ENCODE assay signal across 25 mouse cellular contexts in genomic region chr1:186340701-186341100, GRCm38 (mm10).
A peak's percentile ranks its signal among the peaks of the same experiment; 100 is the strongest.
DNase-seq lines count a peak whose midpoint lies in the region; ATAC-seq lines count a peak whose summit lies in the region.
"Had no signal": no experiment of that assay in that cellular context is flagged by ENCODE, and none has a peak within 500 bp of the region (broad histone marks: within the 10 kb centered on the region; RNA-seq: fewer than 3 reads in every experiment).

No protein-coding gene starts in this region.

- WGBS in limb, embryonic 11.5 days = 92% methylated on average over 3 of the region's 3 CpGs
- 89% methylated on average over 3 of the region's 3 CpGs for WGBS in limb, embryonic 10.5 days

- no peak for DNase-seq in frontal cortex, postnatal 36 days (ENCODE audit: low spot score in 2 of 2)
- peak; percentile 21 for DNase-seq in layer of hippocampus, adult 11-12 months (ENCODE audit: low spot score)
- no peak for DNase-seq in layer of hippocampus, adult 9-10 months (ENCODE audit: low spot score)
- peak; percentile 4 for DNase-seq in limb, embryonic 11.5 days (ENCODE audit: low spot score)
- DNase-seq in limb, embryonic 10.5 days (ENCODE audit: low spot score) = no peak
- DNase-seq in brain, adult 2 months (ENCODE audit: low read depth, low spot score) = peak; percentile 72
- DNase-seq in kidney, postnatal 4 days = no peak
- DNase-seq: adrenal gland, adult 8-10 months; adrenal gland, postnatal 25 days; cerebellum, adult 18-20 months; cerebellum, adult 9-10 months; cerebellum, postnatal 14 days; gastrocnemius, adult 2 months; gastrocnemius, postnatal 14 days; heart, adult 18-20 months; heart, postnatal 14 days had no signal

- peak; percentile 90 for ATAC-seq in frontal cortex, adult (ENCODE audit: low TSS enrichment)
- ATAC-seq in limb, embryonic 11.5 days (ENCODE audit: insufficient number of reproducible peaks, low FRiP score, low TSS enrichment, low read depth) = no peak
- ATAC-seq: activated CD4-positive, CD25-positive, alpha-beta regulatory T cell, adult 4 months; forebrain, embryonic 13.5 days; forebrain, embryonic 16.5 days; hindbrain, postnatal 0 days had no signal

- no peak overlapping the region for H3K4me2 ChIP-seq in limb, embryonic 11.5 days (ENCODE audit: low read depth, severe bottlenecking)
- H3K4me2 ChIP-seq: forebrain, embryonic 13.5 days; heart, embryonic 13.5 days; hindbrain, embryonic 14.5 days had no signal

- no peaks in the 10 kb centered on the region; the same call in 1 of the 2 replicates for H3K4me1 ChIP-seq in limb, embryonic 11.5 days (ENCODE audit: control insufficient read depth, insufficient read depth, low read length)
- peaks cover 15% of the 10 kb centered on the region for H3K4me1 ChIP-seq in limb, embryonic 10.5 days
- H3K4me1 ChIP-seq: forebrain, embryonic 10.5 days; forebrain, embryonic 13.5 days; heart, embryonic 10.5 days had no signal

- H3K27me3 ChIP-seq in limb, embryonic 11.5 days (ENCODE audit: control insufficient read depth, insufficient read depth, low read length) = no peaks in the 10 kb centered on the region
- no peaks in the 10 kb centered on the region for H3K27me3 ChIP-seq in limb, embryonic 10.5 days (ENCODE audit: low read depth, poor library complexity, severe bottlenecking)
- H3K27me3 ChIP-seq: forebrain, embryonic 13.5 days had no signal

- H3K36me3 ChIP-seq in limb, embryonic 11.5 days (ENCODE audit: control insufficient read depth, insufficient read depth, low read length) = no peaks in the 10 kb centered on the region
- H3K36me3 ChIP-seq in limb, embryonic 10.5 days = no peaks in the 10 kb centered on the region
- H3K36me3 ChIP-seq: forebrain, embryonic 10.5 days; heart, embryonic 10.5 days; heart, embryonic 13.5 days had no signal

- H3K9me3 ChIP-seq in limb, embryonic 11.5 days (ENCODE audit: control insufficient read depth, low read length) = no peaks in the 10 kb centered on the region
- no peaks in the 10 kb centered on the region for H3K9me3 ChIP-seq in limb, embryonic 10.5 days (replicated peaks)
- H3K9me3 ChIP-seq: forebrain, embryonic 10.5 days; forebrain, embryonic 13.5 days; heart, embryonic 10.5 days had no signal

- H3K27ac ChIP-seq in limb, embryonic 11.5 days (replicated peaks; ENCODE audit: low read depth, low read length) = no peak overlapping the region
- no peak overlapping the region for H3K27ac ChIP-seq in limb, embryonic 10.5 days
- H3K27ac ChIP-seq: forebrain, embryonic 10.5 days; forebrain, embryonic 13.5 days; gastrocnemius, adult 2 months; heart, embryonic 10.5 days; heart, embryonic 13.5 days; hindbrain, embryonic 14.5 days; hindbrain, postnatal 0 days had no signal

- no peak overlapping the region for H3K9ac ChIP-seq in limb, embryonic 11.5 days (ENCODE audit: low read length)
- H3K9ac ChIP-seq: forebrain, embryonic 13.5 days; heart, embryonic 13.5 days; hindbrain, embryonic 14.5 days had no signal

- H3K4me3 ChIP-seq in limb, embryonic 11.5 days (ENCODE audit: low read depth, low read length) = no peak overlapping the region
- no peak overlapping the region for H3K4me3 ChIP-seq in limb, embryonic 10.5 days
- H3K4me3 ChIP-seq: forebrain, embryonic 10.5 days; forebrain, embryonic 13.5 days; gastrocnemius, adult 2 months; heart, embryonic 10.5 days; heart, embryonic 13.5 days had no signal

Comparison
In these comparisons a context has a peak if more than half of its experiments do, and no peak if none do; other contexts are left out.
1. DNase-seq: peak in layer of hippocampus, adult 11-12 months (single experiment), limb, embryonic 11.5 days (single experiment) and brain, adult 2 months (single experiment); none in frontal cortex, postnatal 36 days (0 of 2), layer of hippocampus, adult 9-10 months (single experiment), limb, embryonic 10.5 days (single experiment) and kidney, postnatal 4 days (0 of 2).